Mouse (Mus musculus): Measurements from ENCODE around the gene Zdhhc3. TPM values are rescaled to one million over a fixed set of nuclear protein-coding genes. Genes with fewer than 3 reads are reported as not detected.

Gene Zdhhc3
- polyA plus RNA-seq, 1 experiment, result 173 TPM

GRCm38 (mm10) chr9:123153121-123153520 lies 40.1 kb upstream of the Zdhhc3 start:
- Histone ChIP-seq H3K27ac (ENCODE audit: control insufficient read depth, insufficient read depth, low read length) (no peak overlapping the region), H3K4me1 (replicated peaks; ENCODE audit: control insufficient read depth, insufficient read depth, low read length) (peaks cover 10% of the 10 kb centered on the region), H3K36me3 (ENCODE audit: control insufficient read depth, insufficient read depth, low read length) (no peaks in the 10 kb centered on the region), H3K4me3 (ENCODE audit: control insufficient read depth, insufficient read depth, low read length) (no peak overlapping the region), H3K27me3 (ENCODE audit: control insufficient read depth, insufficient read depth, low read length) (no peaks in the 10 kb centered on the region)
- no peak for DNase-seq
- TF ChIP-seq CTCF (IDR thresholded peaks at IDR 0.05; ENCODE audit: borderline replicate concordance, control insufficient read depth, extremely low read depth, insufficient read depth, low read length, poor library complexity), result no peak
- TF ChIP-seq POLR2A (IDR thresholded peaks at IDR 0.05; ENCODE audit: control insufficient read depth, extremely low read depth, insufficient read depth, low read length, poor library complexity), result no peak
- 96% methylated on average over 2 of the region's 2 CpGs for WGBS

- WGBS, result 5% methylated on average over 3 of the region's 3 CpGs
- Histone ChIP-seq H3K27me3 (ENCODE audit: control insufficient read depth, insufficient read depth, low read length) (no peaks in the 10 kb centered on the region), H3K4me1 (replicated peaks; ENCODE audit: control insufficient read depth, insufficient read depth, low read length) (peaks cover 9% of the 10 kb centered on the region), H3K4me3 (ENCODE audit: control insufficient read depth, insufficient read depth, low read length) (no peak overlapping the region), H3K27ac (ENCODE audit: control insufficient read depth, insufficient read depth, low read length) (peak overlapping the region; percentile 89), H3K36me3 (ENCODE audit: control insufficient read depth, insufficient read depth, low read length) (no peaks in the 10 kb centered on the region)
- DNase-seq, result peak; percentile 21
- TF ChIP-seq CTCF (IDR thresholded peaks at IDR 0.05; ENCODE audit: borderline replicate concordance, control insufficient read depth, extremely low read depth, insufficient read depth, low read length, poor library complexity), result no peak
- TF ChIP-seq POLR2A (IDR thresholded peaks at IDR 0.05; ENCODE audit: control insufficient read depth, extremely low read depth, insufficient read depth, low read length, poor library complexity), result no peak
Measured at GRCm38 (mm10) chr9:123152026-123152425, 39.0 kb upstream of the Zdhhc3 start.

- 71% methylated on average over 1 of the region's 1 CpGs for WGBS
- Histone ChIP-seq H3K4me3 (ENCODE audit: control insufficient read depth, insufficient read depth, low read length) (no peak overlapping the region), H3K36me3 (ENCODE audit: control insufficient read depth, insufficient read depth, low read length) (no peaks in the 10 kb centered on the region), H3K27me3 (ENCODE audit: control insufficient read depth, insufficient read depth, low read length) (no peaks in the 10 kb centered on the region), H3K27ac (ENCODE audit: control insufficient read depth, insufficient read depth, low read length) (peak overlapping the region; percentile 89), H3K4me1 (replicated peaks; ENCODE audit: control insufficient read depth, insufficient read depth, low read length) (peaks cover 9% of the 10 kb centered on the region)
- no peak for DNase-seq
- TF ChIP-seq CTCF (IDR thresholded peaks at IDR 0.05; ENCODE audit: borderline replicate concordance, control insufficient read depth, extremely low read depth, insufficient read depth, low read length, poor library complexity) (no peak), POLR2A (IDR thresholded peaks at IDR 0.05; ENCODE audit: control insufficient read depth, extremely low read depth, insufficient read depth, low read length, poor library complexity) (no peak)
Measured at GRCm38 (mm10) chr9:123151561-123151960, 38.6 kb upstream of the Zdhhc3 start.

GRCm38 (mm10) chr9:123150241-123151020 lies 37.4 kb upstream of the Zdhhc3 start, which contains the start of gene Clec3b:
Clec3b (plus strand) TSS chr9:123150946.
- no peak for DNase-seq
- no peaks in the 10 kb centered on the region for H3K36me3 ChIP-seq (ENCODE audit: control insufficient read depth, insufficient read depth, low read length)
- WGBS, result 95% methylated on average over 5 of the region's 5 CpGs
- peak within 1 kb of the TSS; percentile 89 for H3K27ac ChIP-seq (ENCODE audit: control insufficient read depth, insufficient read depth, low read length)
- H3K4me1 ChIP-seq (replicated peaks; ENCODE audit: control insufficient read depth, insufficient read depth, low read length), result peaks cover 9% of the 10 kb centered on the region
- no peaks in the 10 kb centered on the region for H3K27me3 ChIP-seq (ENCODE audit: control insufficient read depth, insufficient read depth, low read length)
- H3K4me3 ChIP-seq (ENCODE audit: control insufficient read depth, insufficient read depth, low read length), result no peak within 1 kb of the TSS
- TF ChIP-seq POLR2A (IDR thresholded peaks at IDR 0.05; ENCODE audit: control insufficient read depth, extremely low read depth, insufficient read depth, low read length, poor library complexity) (no peak), CTCF (IDR thresholded peaks at IDR 0.05; ENCODE audit: borderline replicate concordance, control insufficient read depth, extremely low read depth, insufficient read depth, low read length, poor library complexity) (no peak)

GRCm38 (mm10) chr9:123148430-123148829 lies 35.4 kb upstream of the Zdhhc3 start:
- peaks cover 9% of the 10 kb centered on the region for H3K4me1 ChIP-seq (replicated peaks; ENCODE audit: control insufficient read depth, insufficient read depth, low read length)
- H3K36me3 ChIP-seq (ENCODE audit: control insufficient read depth, insufficient read depth, low read length), result no peaks in the 10 kb centered on the region
- H3K27me3 ChIP-seq (ENCODE audit: control insufficient read depth, insufficient read depth, low read length), result no peaks in the 10 kb centered on the region
- no peak for TF ChIP-seq CTCF (IDR thresholded peaks at IDR 0.05; ENCODE audit: borderline replicate concordance, control insufficient read depth, extremely low read depth, insufficient read depth, low read length, poor library complexity)
- TF ChIP-seq POLR2A (IDR thresholded peaks at IDR 0.05; ENCODE audit: control insufficient read depth, extremely low read depth, insufficient read depth, low read length, poor library complexity), result no peak
- no peak overlapping the region for H3K27ac ChIP-seq (ENCODE audit: control insufficient read depth, insufficient read depth, low read length)
- 90% methylated on average over 5 of the region's 5 CpGs for WGBS
- DNase-seq, result no peak
- no peak overlapping the region for H3K4me3 ChIP-seq (ENCODE audit: control insufficient read depth, insufficient read depth, low read length)

GRCm38 (mm10) chr9:123139887-123140614 lies 27.0 kb upstream of the Zdhhc3 start:
- peaks cover 14% of the 10 kb centered on the region for H3K36me3 ChIP-seq (ENCODE audit: control insufficient read depth, insufficient read depth, low read length)
- 68% methylated on average over 4 of the region's 4 CpGs for WGBS
- H3K27me3 ChIP-seq (ENCODE audit: control insufficient read depth, insufficient read depth, low read length), result no peaks in the 10 kb centered on the region
- TF ChIP-seq CTCF (IDR thresholded peaks at IDR 0.05; ENCODE audit: borderline replicate concordance, control insufficient read depth, extremely low read depth, insufficient read depth, low read length, poor library complexity) (no peak), POLR2A (IDR thresholded peaks at IDR 0.05; ENCODE audit: control insufficient read depth, extremely low read depth, insufficient read depth, low read length, poor library complexity) (no peak)
- no peak overlapping the region for H3K4me3 ChIP-seq (ENCODE audit: control insufficient read depth, insufficient read depth, low read length)
- H3K4me1 ChIP-seq (replicated peaks; ENCODE audit: control insufficient read depth, insufficient read depth, low read length), result no peaks in the 10 kb centered on the region
- no peak for DNase-seq
- no peak overlapping the region for H3K27ac ChIP-seq (ENCODE audit: control insufficient read depth, insufficient read depth, low read length)
